Mouse (Mus musculus): Measurements from ENCODE around the gene Suv39h1.
"Not testable (repeated sequence)": the region's sequence is repeated elsewhere in the genome, so short reads cannot be mapped to it uniquely, and the experiment has no call there.

Gene Suv39h1

DNA sequence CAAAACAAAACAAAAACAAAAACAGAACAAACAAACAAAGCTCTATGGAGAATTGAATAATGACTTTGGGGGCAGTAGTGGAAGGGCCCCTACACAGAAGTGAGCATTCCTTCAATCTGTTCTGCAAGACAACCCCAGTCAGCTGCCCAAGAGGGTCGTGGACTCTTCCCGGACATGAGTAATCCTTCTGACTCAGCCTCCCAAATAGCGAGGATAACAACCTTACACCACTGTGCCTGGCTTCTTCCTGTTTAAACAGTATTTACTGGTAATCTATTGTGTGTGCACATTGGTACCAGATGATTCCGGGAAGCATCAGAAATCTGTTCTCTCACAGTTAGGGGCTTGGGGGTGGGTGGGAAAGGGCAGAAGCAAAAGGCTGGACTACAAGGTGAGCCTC is 47.7 kb downstream of the Suv39h1 start:
- DNase-seq (ENCODE audit: low spot score in 2 of 2) = no peak

DNA sequence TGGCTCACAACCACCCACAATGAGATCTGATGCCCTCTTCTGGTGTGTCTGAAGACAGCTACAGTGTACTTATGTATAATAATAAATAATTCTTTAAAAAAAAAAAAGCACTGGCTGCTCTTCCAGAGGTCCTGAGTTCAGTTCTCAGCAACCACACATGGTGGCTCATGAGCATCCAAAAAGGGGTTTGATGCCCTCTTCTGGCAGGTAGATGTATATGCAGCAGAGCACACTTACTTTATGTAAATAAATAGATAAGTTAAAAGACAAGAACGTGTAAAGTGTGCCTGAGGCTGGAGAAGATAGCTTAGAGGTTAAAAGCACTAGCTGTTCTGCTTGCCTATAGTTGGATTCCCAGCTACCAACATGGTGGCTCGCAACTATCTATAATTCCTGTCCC is 49.8 kb downstream of the Suv39h1 start:
- no peak for DNase-seq (ENCODE audit: low spot score in 2 of 2)

GRCm38 (mm10) chrX:8020111-8020778 is 54.3 kb downstream of the Suv39h1 start:
- no peak for DNase-seq (ENCODE audit: low spot score in 2 of 2)

GRCm38 (mm10) chrX:8018286-8018685 is 56.3 kb downstream of the Suv39h1 start, which contains the start of gene Glod5:
TSS of gene Glod5 (minus strand) at chrX:8018492.
- no peak for DNase-seq (ENCODE audit: low spot score in 2 of 2)

DNA sequence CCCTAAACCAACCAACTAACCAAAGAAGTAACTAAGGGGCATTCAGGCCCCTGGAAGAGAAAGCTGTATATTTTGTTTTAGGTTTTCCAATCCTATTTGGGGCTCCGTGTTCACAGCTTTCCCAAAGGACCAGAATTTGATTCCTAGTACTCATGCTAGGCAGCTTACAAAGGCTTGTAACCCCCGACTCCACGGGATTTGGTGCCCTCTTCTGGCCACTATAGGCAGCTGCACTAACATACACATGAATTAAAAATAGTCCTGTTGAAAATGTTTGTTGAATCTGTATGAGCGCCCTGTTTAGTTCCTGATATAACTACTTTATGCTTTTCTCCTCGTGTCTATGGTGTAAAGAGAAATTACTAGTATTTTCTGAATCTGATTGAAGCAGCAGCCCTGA is 57.4 kb downstream of the Suv39h1 start:
- peak in 1 of 2 experiments; percentile 24 for DNase-seq (ENCODE audit: low spot score in 2 of 2)

DNA sequence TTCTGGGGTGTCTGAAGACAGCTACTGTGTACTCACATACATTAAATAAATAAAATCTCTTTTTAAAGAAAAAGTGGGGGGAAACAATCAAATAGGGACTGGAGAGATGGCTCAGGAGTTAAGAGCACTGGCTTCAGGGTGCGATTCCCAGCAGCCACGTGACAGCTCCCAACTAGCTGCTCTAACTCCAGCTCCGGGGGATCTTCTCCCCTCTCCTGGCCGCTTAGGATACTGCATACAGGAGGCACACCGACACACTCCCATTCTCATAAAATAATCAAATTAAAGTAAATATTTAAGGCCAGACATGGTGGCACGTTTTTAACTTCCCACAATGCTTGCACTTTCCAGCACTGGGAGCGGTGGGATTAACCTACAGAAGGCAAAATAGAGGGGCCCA is 58.9 kb downstream of the Suv39h1 start:
- not testable (repeated sequence) for DNase-seq (ENCODE audit: low spot score in 2 of 2)

DNA sequence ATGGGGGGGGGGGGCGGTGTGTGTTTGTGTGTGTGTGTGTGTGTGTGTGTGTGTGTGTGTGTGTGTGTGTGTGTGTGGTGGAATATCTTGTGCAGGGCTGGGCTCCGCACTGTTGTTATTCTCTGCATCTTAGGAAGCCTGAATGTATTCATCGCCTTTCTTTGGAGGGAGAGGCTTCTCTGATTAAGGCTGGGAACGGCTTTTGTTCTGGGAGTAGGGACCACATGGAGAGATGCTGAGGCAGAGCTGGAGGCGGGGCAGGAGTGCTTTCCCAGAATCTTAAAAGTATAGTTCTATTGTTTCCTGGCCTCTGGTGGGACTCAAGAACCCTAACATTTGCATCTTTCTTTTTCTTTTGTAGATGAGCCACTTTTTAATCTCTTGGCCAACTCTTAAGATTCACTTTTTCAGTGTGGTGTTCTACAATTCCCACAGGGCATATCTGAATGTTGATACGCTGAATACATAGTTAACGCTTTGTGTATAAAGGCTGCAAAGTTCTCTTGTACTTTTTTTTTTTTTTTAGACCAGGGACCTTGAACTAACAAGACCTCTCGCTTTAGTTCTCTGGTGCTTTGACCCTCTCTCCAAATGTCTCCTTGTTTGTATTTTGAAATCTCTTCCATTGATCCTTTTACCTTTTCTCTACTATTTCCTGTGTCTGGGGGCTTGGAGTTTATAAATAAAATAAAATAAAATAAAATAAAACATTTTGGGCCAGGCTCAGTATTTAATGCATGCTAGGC is 60.8 kb downstream of the Suv39h1 start:
- no peak for DNase-seq (ENCODE audit: low spot score in 2 of 2)

DNA sequence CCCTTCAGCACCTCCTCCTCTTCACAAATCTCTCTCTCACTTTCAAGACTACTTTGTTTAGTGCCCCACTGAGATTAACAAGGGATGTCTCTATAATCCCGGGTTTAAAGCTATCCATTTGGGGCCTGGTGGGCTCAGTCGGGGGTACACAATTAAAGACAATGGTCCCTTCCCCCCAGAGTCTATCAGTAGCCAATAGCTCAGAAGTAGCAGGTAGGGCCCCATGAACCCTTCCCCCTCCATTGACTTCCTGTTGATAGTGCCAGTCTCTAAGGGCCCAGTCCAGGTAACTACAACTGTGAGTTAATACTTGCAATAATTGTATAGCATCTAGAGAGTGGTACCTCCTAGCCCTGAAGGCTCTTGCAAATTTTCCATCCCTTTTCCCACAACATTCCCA is 61.4 kb downstream of the Suv39h1 start:
- DNase-seq (ENCODE audit: low spot score in 2 of 2) = no peak
